Mouse (Mus musculus): ENCODE measurements around the gene Ifi209. TPM values are rescaled to one million over a fixed set of nuclear protein-coding genes. Genes with fewer than 3 reads are reported as not detected.

The Ifi209 gene
- total and polyA plus RNA-seq, 2 experiments from 2014 or later, result 0.18 TPM; not detected in 1

DNA sequence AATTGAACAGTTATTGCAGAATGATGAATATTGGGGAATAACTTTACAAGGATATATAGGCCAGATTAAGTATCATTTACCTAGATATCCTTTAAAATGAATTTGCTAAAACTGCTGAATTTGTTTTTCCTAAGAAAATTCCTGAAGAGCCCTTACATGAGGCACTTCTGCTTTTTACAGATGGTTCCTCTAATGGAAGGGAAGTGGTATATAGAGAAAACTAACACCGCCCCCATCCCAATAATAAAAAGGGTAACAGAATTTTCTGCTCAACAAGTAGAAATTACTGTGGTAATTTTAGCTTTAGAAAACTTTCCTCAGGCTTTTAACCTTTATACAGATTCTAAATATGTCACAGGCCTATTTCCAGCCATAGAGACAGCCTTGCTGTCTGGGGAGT lies 63.6 kb downstream of the Ifi209 start:
- no peak overlapping the region for H3K9ac ChIP-seq (replicated peaks; ENCODE audit: low read depth, low read length)
- no peaks in the 10 kb centered on the region for H3K9me3 ChIP-seq (replicated peaks; ENCODE audit: control insufficient read depth, low read length)
- H3K4me2 ChIP-seq (ENCODE audit: low read depth, low read length), result no peak overlapping the region
- TF ChIP-seq EP300 (IDR thresholded peaks at IDR 0.05; ENCODE audit: low read depth), result no peak
- no peak for TF ChIP-seq CTCF (IDR thresholded peaks at IDR 0.05; ENCODE audit: low read depth)
- DNase-seq (ENCODE audit: low spot score) (no peak), ATAC-seq (ENCODE audit: insufficient read depth, low read depth) (no peak)
- H3K27ac ChIP-seq (ENCODE audit: low read depth), result no peak overlapping the region
- no peaks in the 10 kb centered on the region for H3K36me3 ChIP-seq (replicated peaks; ENCODE audit: control insufficient read depth, insufficient read depth, low read length)
- H3K4me3 ChIP-seq (ENCODE audit: low read depth, low read length), result no peak overlapping the region
- no peaks in the 10 kb centered on the region for H3K4me1 ChIP-seq (ENCODE audit: control insufficient read depth, insufficient read depth)
- WGBS, result 82% methylated on average over 1 of the region's 1 CpGs
- no peaks in the 10 kb centered on the region for H3K27me3 ChIP-seq (ENCODE audit: control insufficient read depth, insufficient read depth, low read length)

Small RNAs within 50 kb of the gene (microRNA-seq; reads per million reads assigned to microRNA genes)
- gene Gm44339, result not detected

Other genes starting within 250 kb of the Ifi209 start
- 0.04 and 0.27 TPM in 2 replicates for gene Ifi206, start 139.9 kb upstream of the Ifi209 start, total RNA-seq (2014; rRNA removed; ENCODE audit: low replicate concordance)
- gene Ifi206, start 139.9 kb upstream of the Ifi209 start, polyA plus RNA-seq (2015; fragmentation: Nextera tagmentation; extraction: Ambion mirVana), result 0.14 TPM in 2 replicates
- gene Ifi214, start 95.0 kb upstream of the Ifi209 start, total RNA-seq (2014; rRNA removed; ENCODE audit: low replicate concordance), result not detected in 2 replicates
- gene Ifi214, start 95.0 kb upstream of the Ifi209 start, polyA plus RNA-seq (2015; fragmentation: Nextera tagmentation; extraction: Ambion mirVana), result not detected in 2 replicates
- gene Ifi213, start 31.6 kb upstream of the Ifi209 start, total RNA-seq (2014; rRNA removed; ENCODE audit: low replicate concordance), result 0.99 and 2.0 TPM in 2 replicates
- gene Ifi213, start 31.6 kb upstream of the Ifi209 start, polyA plus RNA-seq (2015; fragmentation: Nextera tagmentation; extraction: Ambion mirVana), result 0.10 and 0.16 TPM in 2 replicates
- gene Ifi208, start 42.8 kb downstream of the Ifi209 start, total RNA-seq (2014; rRNA removed; ENCODE audit: low replicate concordance), result not detected in 2 replicates
- gene Ifi208, start 42.8 kb downstream of the Ifi209 start, polyA plus RNA-seq (2015; fragmentation: Nextera tagmentation; extraction: Ambion mirVana), result not detected in 2 replicates
- gene Ifi207, start 110.8 kb downstream of the Ifi209 start, total RNA-seq (2014; rRNA removed; ENCODE audit: low replicate concordance), result 0.27 and 1.1 TPM in 2 replicates
- 0.66 and 0.67 TPM in 2 replicates for gene Ifi207, start 110.8 kb downstream of the Ifi209 start, polyA plus RNA-seq (2015; fragmentation: Nextera tagmentation; extraction: Ambion mirVana)
- 1.9 and 2.7 TPM in 2 replicates for gene Ifi204, start 136.0 kb downstream of the Ifi209 start, total RNA-seq (2014; rRNA removed; ENCODE audit: low replicate concordance)
- 1.8 and 2.1 TPM in 2 replicates for gene Ifi204, start 136.0 kb downstream of the Ifi209 start, polyA plus RNA-seq (2015; fragmentation: Nextera tagmentation; extraction: Ambion mirVana)